Mouse (Mus musculus): ENCODE measurements around the gene Ttc13. TPM values are rescaled to one million over a fixed set of nuclear protein-coding genes. Genes with fewer than 3 reads are reported as not detected.

Gene Ttc13
- polyA plus RNA-seq, 1 experiment from 2014 or later: 18.3 TPM

GRCm38 (mm10) chr8:124746661-124747060 lies 24.9 kb upstream of the Ttc13 start:
- H3K9me3 ChIP-seq (replicated peaks): no peaks in the 10 kb centered on the region
- H3K27me3 ChIP-seq: peaks cover 31% of the 10 kb centered on the region
- ATAC-seq (ENCODE audit: insufficient read depth): no peak
- no peaks in the 10 kb centered on the region for H3K36me3 ChIP-seq (replicated peaks)
- H3K27ac ChIP-seq (replicated peaks): no peak overlapping the region
- 62% methylated on average over 13 of the region's 13 CpGs for WGBS (ENCODE audit: insufficient replicate concordance)
- no peak overlapping the region for H3K9ac ChIP-seq
- H3K4me3 ChIP-seq (replicated peaks): no peak overlapping the region
- peaks cover 42% of the 10 kb centered on the region for H3K4me1 ChIP-seq (replicated peaks)
- no peak overlapping the region for H3K4me2 ChIP-seq

- Histone ChIP-seq H3K27me3 (no peaks in the 10 kb centered on the region), H3K4me2 (no peak overlapping the region), H3K36me3 (replicated peaks) (peaks cover 9% of the 10 kb centered on the region), H3K4me3 (replicated peaks) (no peak overlapping the region), H3K4me1 (replicated peaks) (peaks cover 14% of the 10 kb centered on the region), H3K9me3 (replicated peaks) (no peaks in the 10 kb centered on the region), H3K9ac (no peak overlapping the region), H3K27ac (replicated peaks) (no peak overlapping the region)
- no peak for ATAC-seq (ENCODE audit: insufficient read depth)
- 46% methylated on average over 1 of the region's 1 CpGs for WGBS (ENCODE audit: insufficient replicate concordance)
These were observed 17.5 kb upstream of the Ttc13 start for GRCm38 (mm10) chr8:124739268-124739667.

GRCm38 (mm10) chr8:124735371-124735911 lies 13.7 kb upstream of the Ttc13 start:
- no peaks in the 10 kb centered on the region for H3K9me3 ChIP-seq (replicated peaks)
- no peak overlapping the region for H3K4me2 ChIP-seq
- 42% methylated on average over 3 of the region's 3 CpGs for WGBS (ENCODE audit: insufficient replicate concordance)
- H3K9ac ChIP-seq: no peak overlapping the region
- H3K4me1 ChIP-seq (replicated peaks): no peaks in the 10 kb centered on the region
- H3K27ac ChIP-seq (replicated peaks): no peak overlapping the region
- no peak overlapping the region for H3K4me3 ChIP-seq (replicated peaks)
- peaks cover 46% of the 10 kb centered on the region for H3K36me3 ChIP-seq (replicated peaks)
- H3K27me3 ChIP-seq: no peaks in the 10 kb centered on the region
- ATAC-seq (ENCODE audit: insufficient read depth): no peak

- H3K27me3 ChIP-seq: no peaks in the 10 kb centered on the region
- WGBS (ENCODE audit: insufficient replicate concordance): 57% methylated on average over 8 of the region's 8 CpGs
- H3K4me2 ChIP-seq: no peak overlapping the region
- H3K4me1 ChIP-seq (replicated peaks): no peaks in the 10 kb centered on the region
- no peaks in the 10 kb centered on the region for H3K9me3 ChIP-seq (replicated peaks)
- H3K9ac ChIP-seq: no peak overlapping the region
- ATAC-seq (ENCODE audit: insufficient read depth): 0 out of 2 replicates have a peak, but pooled peaks have one; percentile 5
- peaks cover 64% of the 10 kb centered on the region for H3K36me3 ChIP-seq (replicated peaks)
- no peak overlapping the region for H3K27ac ChIP-seq (replicated peaks)
- H3K4me3 ChIP-seq (replicated peaks): no peak overlapping the region
These were observed 11.0 kb upstream of the Ttc13 start for GRCm38 (mm10) chr8:124732828-124733227.

GRCm38 (mm10) chr8:124724301-124724700 lies 2.5 kb upstream of the Ttc13 start:
- Histone ChIP-seq H3K4me1 (replicated peaks) (peaks cover 31% of the 10 kb centered on the region), H3K4me3 (replicated peaks) (no peak overlapping the region), H3K9me3 (replicated peaks) (no peaks in the 10 kb centered on the region), H3K27me3 (no peaks in the 10 kb centered on the region), H3K27ac (replicated peaks) (no peak overlapping the region), H3K9ac (no peak overlapping the region), H3K4me2 (no peak overlapping the region), H3K36me3 (replicated peaks) (peaks cover 21% of the 10 kb centered on the region; the same call in 1 of the 2 replicates)
- ATAC-seq (ENCODE audit: insufficient read depth): no peak
- WGBS (ENCODE audit: insufficient replicate concordance): 78% methylated on average over 7 of the region's 7 CpGs

- peak overlapping the region; percentile 92 for H3K9ac ChIP-seq
- peak; percentile 40 for ATAC-seq (ENCODE audit: insufficient read depth)
- no peaks in the 10 kb centered on the region for H3K9me3 ChIP-seq (replicated peaks)
- H3K4me1 ChIP-seq (replicated peaks): peaks cover 35% of the 10 kb centered on the region
- peaks cover 6% of the 10 kb centered on the region; the same call in 1 of the 2 replicates for H3K36me3 ChIP-seq (replicated peaks)
- H3K27ac ChIP-seq (replicated peaks): peak overlapping the region; percentile 41
- peak overlapping the region; percentile 91 for H3K4me2 ChIP-seq
- H3K4me3 ChIP-seq (replicated peaks): peak overlapping the region; percentile 92
- 2% methylated on average over 31 of the region's 31 CpGs for WGBS (ENCODE audit: insufficient replicate concordance)
- no peaks in the 10 kb centered on the region for H3K27me3 ChIP-seq
These were observed 583 bp downstream of the Ttc13 start for GRCm38 (mm10) chr8:124720938-124721861.

- Histone ChIP-seq H3K27ac (replicated peaks) (no peak overlapping the region), H3K9ac (no peak overlapping the region), H3K4me2 (peak overlapping the region; percentile 91; the same call in 1 of the 2 replicates), H3K4me3 (replicated peaks) (peak overlapping the region; percentile 92; the same call in 1 of the 2 replicates), H3K4me1 (replicated peaks) (peaks cover 38% of the 10 kb centered on the region), H3K36me3 (replicated peaks) (0 out of 2 replicates have a peak, but pooled peaks cover 3% of the 10 kb centered on the region), H3K9me3 (replicated peaks) (no peaks in the 10 kb centered on the region), H3K27me3 (no peaks in the 10 kb centered on the region)
- ATAC-seq (ENCODE audit: insufficient read depth): no peak
- 77% methylated on average over 7 of the region's 7 CpGs for WGBS (ENCODE audit: insufficient replicate concordance)
These were observed 1.6 kb downstream of the Ttc13 start for GRCm38 (mm10) chr8:124720133-124720532.

GRCm38 (mm10) chr8:124715736-124716135 lies 6.0 kb downstream of the Ttc13 start:
- ATAC-seq (ENCODE audit: insufficient read depth): no peak
- WGBS (ENCODE audit: insufficient replicate concordance): 70% methylated on average over 8 of the region's 8 CpGs
- no peaks in the 10 kb centered on the region for H3K27me3 ChIP-seq

GRCm38 (mm10) chr8:124713207-124713606 lies 8.6 kb downstream of the Ttc13 start:
- Histone ChIP-seq H3K9ac (no peak overlapping the region), H3K9me3 (replicated peaks) (no peaks in the 10 kb centered on the region), H3K27me3 (no peaks in the 10 kb centered on the region), H3K4me3 (replicated peaks) (no peak overlapping the region), H3K27ac (replicated peaks) (no peak overlapping the region), H3K4me1 (replicated peaks) (peaks cover 17% of the 10 kb centered on the region), H3K4me2 (no peak overlapping the region), H3K36me3 (replicated peaks) (peaks cover 47% of the 10 kb centered on the region)
- 48% methylated on average over 6 of the region's 6 CpGs for WGBS (ENCODE audit: insufficient replicate concordance)
- peak; percentile 63 for ATAC-seq (ENCODE audit: insufficient read depth)

More at GRCm38 (mm10) chr8:124715736-124716135, 6.0 kb downstream of the Ttc13 start:
- Histone ChIP-seq H3K4me3 (replicated peaks) (no peak overlapping the region), H3K9me3 (replicated peaks) (no peaks in the 10 kb centered on the region), H3K4me1 (replicated peaks) (peaks cover 28% of the 10 kb centered on the region), H3K36me3 (replicated peaks) (peaks cover 27% of the 10 kb centered on the region), H3K4me2 (no peak overlapping the region), H3K9ac (no peak overlapping the region), H3K27ac (replicated peaks) (no peak overlapping the region)

- no peak for ATAC-seq (ENCODE audit: insufficient read depth)
These were observed 16.0 kb downstream of the Ttc13 start for GRCm38 (mm10) chr8:124705823-124706222.

GRCm38 (mm10) chr8:124704376-124704775 lies 17.4 kb downstream of the Ttc13 start:
- Histone ChIP-seq H3K9ac (no peak overlapping the region), H3K36me3 (replicated peaks) (peaks cover 34% of the 10 kb centered on the region), H3K4me2 (no peak overlapping the region), H3K9me3 (replicated peaks) (no peaks in the 10 kb centered on the region), H3K27ac (replicated peaks) (no peak overlapping the region), H3K4me1 (replicated peaks) (no peaks in the 10 kb centered on the region), H3K4me3 (replicated peaks) (no peak overlapping the region), H3K27me3 (no peaks in the 10 kb centered on the region)
- 80% methylated on average over 4 of the region's 4 CpGs for WGBS (ENCODE audit: insufficient replicate concordance)
- ATAC-seq (ENCODE audit: insufficient read depth): no peak

More at GRCm38 (mm10) chr8:124705823-124706222, 16.0 kb downstream of the Ttc13 start:
- 83% methylated on average over 8 of the region's 8 CpGs for WGBS (ENCODE audit: insufficient replicate concordance)
- no peak overlapping the region for H3K9ac ChIP-seq
- H3K9me3 ChIP-seq (replicated peaks): no peaks in the 10 kb centered on the region
- no peaks in the 10 kb centered on the region for H3K4me1 ChIP-seq (replicated peaks)
- H3K27ac ChIP-seq (replicated peaks): no peak overlapping the region
- no peaks in the 10 kb centered on the region for H3K27me3 ChIP-seq
- no peak overlapping the region for H3K4me3 ChIP-seq (replicated peaks)
- peaks cover 38% of the 10 kb centered on the region for H3K36me3 ChIP-seq (replicated peaks)
- no peak overlapping the region for H3K4me2 ChIP-seq
